Mouse (Mus musculus) liver, postnatal 0 days (tissue): ENCODE data around the gene Mroh2a. TPM values are rescaled to one million over a fixed set of nuclear protein-coding genes. Genes with fewer than 3 reads are reported as not detected.

Experiments
- ATAC-seq: fragments of 200-750 bp; cut with Nextera tagmentation; 2 replicates; pipeline ENCODE4 v1.8.0; 2017; ENCODE audit warnings: mild to moderate bottlenecking, moderate library complexity
- DNase-seq: peaks from one replicate; pipeline ENCODE4 v3.0.0-alpha.2; 2016
- H3K27ac ChIP-seq: fragments of 300-500 bp; sonication (generic); 2 replicates; pipeline ENCODE4 v1.5.1; 2014; ENCODE audit warnings: antibody characterized with exemption, moderate library complexity, mild to moderate bottlenecking, low read depth
- H3K27me3 ChIP-seq: fragments of 300-500 bp; sonication (generic); 2 replicates; pipeline ENCODE4 v1.6.1; 2014; ENCODE audit warnings: low read length, control low read depth, mixed read lengths; ENCODE audit not compliant: insufficient read depth
- H3K36me3 ChIP-seq: fragments of 300-500 bp; sonication (generic); replicated peaks from 2 replicates; pipeline ENCODE4 v1.6.1; 2014; ENCODE audit warnings: mild to moderate bottlenecking, control low read depth, low read length, moderate library complexity, mixed read lengths; ENCODE audit not compliant: insufficient read depth
- H3K4me1 ChIP-seq: fragments of 300-500 bp; sonication (generic); 2 replicates; pipeline ENCODE4 v1.6.1; 2014; ENCODE audit warnings: antibody characterized with exemption, mild to moderate bottlenecking, control low read depth; ENCODE audit not compliant: insufficient read depth
- H3K4me2 ChIP-seq: fragments of 300-500 bp; sonication (generic); 2 replicates; pipeline ENCODE4 v1.6.1; 2014; ENCODE audit warnings: low read depth, mild to moderate bottlenecking, low read length, moderate library complexity, mixed read lengths
- H3K4me3 ChIP-seq: fragments of 300-500 bp; sonication (generic); 2 replicates; pipeline ENCODE4 v1.5.1; 2014; ENCODE audit warnings: low read depth, low read length
- H3K9ac ChIP-seq: fragments of 300-500 bp; sonication (generic); replicated peaks from 2 replicates; pipeline ENCODE4 v1.6.1; 2014; ENCODE audit warnings: mild to moderate bottlenecking, moderate library complexity
- H3K9me3 ChIP-seq: fragments of 300-500 bp; sonication (generic); 2 replicates; pipeline ENCODE4 v1.6.1; 2016; ENCODE audit warnings: mild to moderate bottlenecking, control low read depth, low read length, mixed read lengths
- CTCF ChIP-seq: sonication (generic); IDR thresholded peaks from 2 replicates; pipeline ENCODE4 v1.5.1; 2016; ENCODE audit warnings: antibody characterized with exemption, low read depth
- EP300 ChIP-seq: IDR thresholded peaks from 2 replicates; pipeline ENCODE4 v1.6.1; 2016; ENCODE audit warnings: antibody characterized with exemption, low read depth, mild to moderate bottlenecking
- WGBS: fragments of 180-500 bp; shearing (Covaris S2); extraction: QIAGEN DNeasy Blood & Tissue Kit; methylation state at CpG from one replicate; pipeline ENCODE4 v1.1.7; 2014; ENCODE audit not compliant: insufficient replicate concordance; 5-methylcytosine and 5-hydroxymethylcytosine counted together
- polyA plus RNA-seq: library from polyadenylated mRNA; unstranded; fragments of >200 nt; fragmentation: Nextera tagmentation; extraction: Ambion mirVana; gene quantifications from 2 replicates; pipeline ENCODE4 v1.2.1, GENCODE M21; 2015

Mroh2a gene
- polyA plus RNA-seq, 1 experiment from 2014 or later = 0.61 TPM

GRCm38 (mm10) chr1:88275698-88276523, 49.1 kb downstream of the Mroh2a start:
- Histone ChIP-seq H3K4me1 (peaks cover 48% of the 10 kb centered on the region), H3K4me2 (peak overlapping the region; percentile 73), H3K9me3 (no peaks in the 10 kb centered on the region), H3K9ac (peak overlapping the region; percentile 77), H3K36me3 (peaks cover 48% of the 10 kb centered on the region), H3K27me3 (no peaks in the 10 kb centered on the region), H3K27ac (peak overlapping the region; percentile 90), H3K4me3 (peak overlapping the region; percentile 66)
- no peak for TF ChIP-seq CTCF
- TF ChIP-seq EP300 = no peak
- ATAC-seq (no peak), DNase-seq (peak; percentile 66)
- WGBS = 60% methylated on average over 13 of the region's 13 CpGs

GRCm38 (mm10) chr1:88276524-88277097, 49.8 kb downstream of the Mroh2a start:
- Histone ChIP-seq H3K27me3 (no peaks in the 10 kb centered on the region), H3K27ac (peak overlapping the region; percentile 90), H3K9ac (peak overlapping the region; percentile 77), H3K4me2 (peak overlapping the region; percentile 73), H3K4me1 (peaks cover 48% of the 10 kb centered on the region), H3K36me3 (peaks cover 44% of the 10 kb centered on the region), H3K4me3 (peak overlapping the region; percentile 66), H3K9me3 (no peaks in the 10 kb centered on the region)
- ATAC-seq (peak; percentile 18), DNase-seq (peak; percentile 49)
- TF ChIP-seq EP300 = no peak
- TF ChIP-seq CTCF = no peak
- 14% methylated on average over 10 of the region's 10 CpGs for WGBS

DNA sequence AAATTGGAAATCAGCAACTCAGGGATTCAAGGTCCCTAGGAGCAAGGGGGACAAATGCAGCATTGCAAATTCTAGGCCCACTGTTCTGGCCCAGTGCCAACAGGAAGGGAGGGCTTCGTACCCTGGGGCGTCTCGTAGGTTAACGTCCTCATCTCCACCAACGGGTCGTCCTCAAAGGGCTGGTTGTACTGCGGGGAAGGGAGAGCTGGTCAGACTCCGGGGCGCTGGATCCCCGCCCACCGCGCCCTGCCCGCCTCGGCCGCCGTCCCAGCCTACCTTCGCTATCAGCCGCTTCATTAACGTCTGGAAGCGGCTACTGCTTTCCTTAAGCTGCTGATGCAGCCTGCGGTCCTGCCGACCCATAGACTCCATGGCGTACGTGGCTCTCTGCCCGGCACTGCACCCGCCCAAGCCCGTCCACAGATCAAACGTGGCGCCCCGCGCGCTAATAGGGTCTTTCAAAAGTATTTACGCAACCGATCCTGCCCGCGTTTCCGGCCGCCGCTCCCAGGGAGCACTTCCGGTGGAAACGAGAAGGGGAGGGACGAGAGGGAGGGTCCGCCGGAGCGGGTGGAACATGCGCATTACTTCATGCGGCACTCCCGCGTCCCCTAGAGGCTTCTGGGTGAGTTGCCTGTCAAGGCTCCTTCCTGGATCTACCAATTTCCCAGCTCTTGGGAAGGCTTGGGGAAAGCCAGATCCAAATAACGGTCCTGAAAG, 50.5 kb downstream of the Mroh2a start, which contains the start of the genes Hjurp and Trpm8:
Gene Hjurp, minus strand, starts transcription at position 536 of the 720 bp plus-strand sequence.
Gene Trpm8, plus strand, starts transcription at position 564 of the 720 bp plus-strand sequence.
- ATAC-seq = peak; percentile 91
- peak; percentile 100 for DNase-seq

DNA sequence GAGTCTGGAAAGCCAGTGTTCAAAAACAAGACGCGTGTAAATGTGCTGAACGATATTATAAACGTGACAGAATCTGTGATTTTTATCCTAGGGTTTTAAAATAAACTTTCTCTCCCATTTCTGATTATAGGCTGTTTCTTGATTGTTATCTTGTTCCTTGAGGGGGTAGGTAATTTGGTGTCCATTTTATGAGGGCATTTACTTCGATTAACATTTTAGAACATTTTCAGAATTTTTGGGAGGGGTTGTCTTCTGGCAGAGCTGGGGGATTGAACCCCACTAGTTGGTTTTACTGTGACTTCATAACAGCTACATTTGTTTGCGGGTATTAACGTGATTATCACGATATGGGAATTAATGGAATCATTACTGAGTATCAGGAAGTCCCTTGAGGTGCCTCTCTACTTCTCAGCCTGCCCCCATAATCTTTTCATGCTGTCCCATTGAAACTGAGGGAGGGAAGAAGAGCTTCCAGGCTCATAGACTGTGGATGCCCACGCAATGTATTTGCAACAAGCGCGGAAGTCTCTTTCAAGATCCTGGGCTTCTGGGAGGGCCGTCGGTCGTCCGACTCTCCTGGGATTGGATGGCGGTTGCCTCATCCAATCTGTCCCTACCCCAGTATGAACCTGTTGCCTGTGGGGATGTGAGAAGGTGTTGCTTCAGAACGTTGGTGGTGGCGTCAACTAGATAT, 51.2 kb downstream of the Mroh2a start:
- ATAC-seq (no peak), DNase-seq (peak; percentile 75)
- Histone ChIP-seq H3K27ac (peak overlapping the region; percentile 90), H3K4me2 (peak overlapping the region; percentile 73), H3K9me3 (no peaks in the 10 kb centered on the region), H3K36me3 (peaks cover 30% of the 10 kb centered on the region), H3K27me3 (no peaks in the 10 kb centered on the region), H3K4me3 (peak overlapping the region; percentile 66), H3K9ac (peak overlapping the region; percentile 77), H3K4me1 (peaks cover 48% of the 10 kb centered on the region)
- WGBS = 62% methylated on average over 18 of the region's 18 CpGs
- TF ChIP-seq CTCF (no peak), EP300 (no peak)

More for the DNA sequence above, 50.5 kb downstream of the Mroh2a start, which contains the start of the genes Hjurp and Trpm8:
- H3K27ac ChIP-seq = peak within 1 kb of the TSS; percentile 90
- TF ChIP-seq CTCF (no peak), EP300 (no peak)
- H3K9me3 ChIP-seq = no peaks in the 10 kb centered on the region
- no peaks in the 10 kb centered on the region for H3K27me3 ChIP-seq
- H3K4me1 ChIP-seq = peaks cover 48% of the 10 kb centered on the region
- peak within 1 kb of the TSS; percentile 66 for H3K4me3 ChIP-seq
- peaks cover 37% of the 10 kb centered on the region for H3K36me3 ChIP-seq
- peak within 1 kb of the TSS; percentile 77 for H3K9ac ChIP-seq
- WGBS = 1% methylated on average over 50 of the region's 50 CpGs
- H3K4me2 ChIP-seq = peak within 1 kb of the TSS; percentile 73

DNA sequence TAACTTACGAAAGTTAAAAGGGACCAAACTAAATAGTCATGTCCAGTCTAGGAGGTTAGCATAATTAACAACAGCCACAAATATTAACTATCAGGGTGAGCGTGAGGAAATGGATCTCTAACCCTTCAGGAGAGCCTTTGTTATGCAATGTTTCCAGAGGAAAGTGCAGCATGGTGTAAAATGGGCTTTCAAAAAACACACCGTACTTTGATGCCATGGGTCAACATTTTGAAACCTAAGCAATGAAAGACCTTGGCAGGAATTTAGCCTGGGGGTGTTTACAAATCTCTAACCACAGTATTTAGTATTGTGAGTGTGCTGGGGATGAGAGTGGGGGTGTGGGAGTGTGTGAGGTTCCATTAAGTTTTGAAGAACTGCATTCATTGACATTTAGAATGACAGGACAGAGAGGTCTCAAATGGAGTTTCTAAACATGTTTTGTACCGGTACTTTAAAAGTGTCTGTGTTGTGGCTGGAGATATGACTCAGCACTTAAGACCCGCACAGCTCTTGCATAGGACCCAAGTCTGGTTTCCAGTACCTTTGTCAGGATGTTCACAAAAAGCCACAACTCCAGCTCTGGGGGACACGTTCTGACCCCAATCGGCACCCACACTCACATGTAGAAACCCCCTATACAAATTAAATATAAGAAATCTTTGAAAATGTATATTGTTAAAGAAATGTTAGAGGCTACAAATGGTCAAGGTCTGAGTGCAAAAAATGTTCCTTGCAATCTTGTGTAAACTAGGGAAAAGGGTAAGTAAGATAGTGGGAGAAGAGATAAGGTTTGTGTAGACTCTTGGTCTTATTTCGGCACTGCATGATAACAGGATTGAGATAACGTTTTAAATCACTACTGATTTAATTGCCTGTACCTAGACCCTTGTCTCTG, 52.6 kb downstream of the Mroh2a start:
- peaks cover 52% of the 10 kb centered on the region for H3K4me1 ChIP-seq
- ATAC-seq (peak; percentile 40), DNase-seq (peak; percentile 75)
- H3K4me2 ChIP-seq = peak overlapping the region; percentile 4; the same call in 1 of the 2 replicates
- H3K4me3 ChIP-seq = no peak overlapping the region
- 42% methylated on average over 9 of the region's 9 CpGs for WGBS
- H3K27me3 ChIP-seq = no peaks in the 10 kb centered on the region
- no peak for TF ChIP-seq EP300
- TF ChIP-seq CTCF = no peak
- no peak overlapping the region for H3K9ac ChIP-seq
- no peaks in the 10 kb centered on the region for H3K9me3 ChIP-seq
- peaks cover 16% of the 10 kb centered on the region for H3K36me3 ChIP-seq
- H3K27ac ChIP-seq = peak overlapping the region; percentile 90
